Mouse (Mus musculus) hematopoietic stem cell, adult 5-6 weeks (primary cell): ENCODE results near the gene Kank3. TPM values are rescaled to one million over a fixed set of nuclear protein-coding genes. Genes with fewer than 3 reads are reported as not detected.

Experiments used
- ATAC-seq, 2 experiments: fragments of 125-278 bp in 1 of 2; replicated peaks in 1 of 2; 2 replicates each; pipeline ENCODE4 v1.8.0; 2016 to 2017; ENCODE audit warnings: inconsistent platforms in 2 of 2, mild to moderate bottlenecking in 2 of 2, moderate number of reproducible peaks in 2 of 2, low read depth in 1 of 2, moderate TSS enrichment in 1 of 2; ENCODE audit not compliant: low FRiP score in 2 of 2, poor library complexity in 2 of 2, severe bottlenecking in 2 of 2, insufficient read depth in 1 of 2, low TSS enrichment in 1 of 2
- total RNA-seq: library from RNA; stranded (forward); fragments of 172-1452, 232-1000 nt; gene quantifications from 2 replicates; pipeline ENCODE4 v1.2.3, GENCODE M21; 2017

Kank3 gene
- total RNA-seq, result 7.6 and 12.8 TPM in 2 replicates

DNA sequence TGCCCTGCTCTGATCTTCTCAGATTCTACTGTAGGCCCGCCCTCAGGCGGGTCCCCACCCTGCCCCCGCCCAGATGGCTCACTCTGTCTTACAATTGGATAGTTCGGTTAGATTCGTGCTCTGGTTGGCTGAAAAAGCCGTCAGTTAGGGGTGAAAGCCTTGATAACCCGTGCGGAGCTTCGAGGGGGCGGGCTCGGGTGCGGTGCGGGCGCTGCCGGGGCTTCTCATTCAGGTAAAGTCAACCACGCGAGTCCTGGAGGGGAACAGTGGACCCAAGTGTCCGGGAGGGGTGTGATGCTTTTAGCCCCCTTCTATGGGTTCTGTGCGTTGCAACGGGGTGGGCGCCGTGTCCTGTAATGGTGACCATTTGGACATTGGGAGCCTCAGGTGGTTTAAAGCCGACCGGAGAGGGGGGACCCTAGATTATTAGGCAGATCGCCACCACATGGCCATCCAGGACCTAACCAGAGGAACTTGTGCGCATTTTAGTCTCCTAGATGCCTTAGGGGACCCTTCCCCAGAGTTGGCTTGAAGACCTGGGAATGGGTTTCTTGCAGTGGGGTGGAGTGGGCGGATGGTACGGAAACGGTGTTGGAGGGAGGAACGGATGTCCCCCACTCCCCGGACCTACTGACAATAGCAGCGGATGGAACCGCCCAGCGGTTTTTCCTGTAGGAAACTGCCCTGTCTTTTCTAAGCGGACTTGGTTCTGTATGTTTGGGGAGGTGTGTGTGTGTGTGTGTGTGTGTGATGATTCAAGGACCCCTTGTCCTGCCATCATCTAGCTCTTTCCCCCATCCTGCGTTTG lies at the start of gene Kank3:
Kank3 (plus strand) TSS at position 186 of the 808 bp plus-strand sequence.
- ATAC-seq, result peak; percentile 97 to 100

DNA sequence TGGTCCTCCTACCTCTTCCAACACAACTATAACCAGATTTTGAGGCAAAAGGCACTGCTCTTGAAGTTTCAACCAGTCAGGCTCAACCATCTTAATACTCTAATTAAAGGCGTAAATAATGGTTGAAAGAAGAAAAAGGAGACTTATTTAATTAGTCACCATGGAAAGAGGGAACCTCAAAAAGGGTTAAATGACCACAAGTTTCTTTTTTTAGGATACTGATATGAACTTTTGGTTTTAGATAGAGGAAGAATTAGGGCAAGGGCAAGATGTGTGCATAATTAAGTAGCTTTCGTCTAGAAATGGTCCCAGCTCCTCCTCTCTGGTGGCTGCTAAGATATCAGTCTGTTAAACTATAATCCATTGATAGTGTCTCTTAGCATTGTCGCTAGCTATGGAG lies 43.9 kb upstream of the Kank3 start:
- no peak for ATAC-seq

DNA sequence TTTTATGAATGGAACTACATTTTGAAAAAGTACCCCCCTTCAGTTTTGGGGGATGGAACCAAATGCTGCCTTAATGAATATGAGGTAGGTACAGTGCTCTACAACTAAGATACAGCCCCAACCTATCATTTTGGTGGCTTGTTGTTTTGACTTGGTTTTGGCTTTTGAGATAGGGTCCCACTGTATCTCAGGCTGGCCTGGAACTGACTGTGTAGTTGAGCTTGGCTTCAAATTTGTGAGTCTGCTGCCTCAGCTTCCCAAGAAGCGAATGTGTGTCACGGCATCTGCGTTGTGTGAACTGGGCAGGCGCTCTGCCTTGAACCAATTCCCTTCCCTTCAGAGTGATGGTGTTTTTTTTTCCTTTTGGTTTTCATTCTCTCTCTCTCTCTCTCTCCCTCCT lies 38.7 kb upstream of the Kank3 start:
- ATAC-seq, result no peak

DNA sequence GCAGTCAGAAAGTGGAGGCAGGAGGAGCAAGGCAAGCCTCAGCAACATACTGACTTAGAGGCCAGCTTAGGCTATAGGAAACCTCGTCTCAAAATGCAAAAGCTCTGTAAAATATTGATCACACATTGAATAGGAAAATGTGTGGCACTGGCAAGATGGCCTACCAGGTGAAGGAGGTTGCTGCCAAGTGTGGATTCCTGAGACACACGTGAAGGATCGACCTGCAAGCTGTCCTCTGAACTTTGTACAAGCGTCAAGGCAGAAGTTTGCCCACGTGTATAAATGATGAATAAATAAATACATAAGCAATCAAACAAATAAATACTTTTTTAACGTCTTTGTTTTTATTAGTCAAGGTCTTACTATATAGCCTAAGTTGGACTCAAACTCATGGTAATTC lies 36.9 kb upstream of the Kank3 start:
- ATAC-seq, result no peak

DNA sequence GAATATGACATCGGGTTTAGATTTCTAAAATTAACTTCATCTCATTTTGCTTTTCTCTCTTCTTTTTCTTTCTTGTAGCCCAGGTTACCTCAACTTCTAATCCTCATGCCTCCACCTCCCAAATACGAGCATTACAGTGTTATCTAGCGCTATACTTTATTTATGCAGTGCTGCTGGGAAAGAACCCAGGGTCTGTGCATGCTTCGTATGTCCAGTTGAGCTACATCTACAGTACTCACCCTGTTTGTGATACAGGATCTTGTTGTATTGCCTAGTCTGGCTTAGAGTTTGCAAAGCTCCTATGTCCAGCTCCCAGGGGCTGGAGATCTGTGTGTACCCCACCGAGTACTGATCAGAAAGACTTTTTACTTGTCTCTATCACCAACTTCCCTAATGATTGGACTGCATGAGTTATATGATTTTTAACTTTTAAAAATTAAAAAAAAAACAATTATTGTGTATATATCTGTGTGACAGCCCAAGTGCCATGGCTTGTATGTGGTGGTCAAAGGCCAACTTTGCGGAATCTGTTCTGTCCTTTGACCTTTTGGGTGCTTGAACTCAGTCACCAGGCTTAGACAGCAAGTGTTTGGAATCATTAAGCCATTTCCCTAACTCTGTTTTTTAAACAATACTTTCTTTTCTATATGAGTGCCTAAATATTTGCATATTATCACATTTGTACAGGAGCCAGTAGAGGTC lies 36.3 kb upstream of the Kank3 start:
- ATAC-seq, result no peak

DNA sequence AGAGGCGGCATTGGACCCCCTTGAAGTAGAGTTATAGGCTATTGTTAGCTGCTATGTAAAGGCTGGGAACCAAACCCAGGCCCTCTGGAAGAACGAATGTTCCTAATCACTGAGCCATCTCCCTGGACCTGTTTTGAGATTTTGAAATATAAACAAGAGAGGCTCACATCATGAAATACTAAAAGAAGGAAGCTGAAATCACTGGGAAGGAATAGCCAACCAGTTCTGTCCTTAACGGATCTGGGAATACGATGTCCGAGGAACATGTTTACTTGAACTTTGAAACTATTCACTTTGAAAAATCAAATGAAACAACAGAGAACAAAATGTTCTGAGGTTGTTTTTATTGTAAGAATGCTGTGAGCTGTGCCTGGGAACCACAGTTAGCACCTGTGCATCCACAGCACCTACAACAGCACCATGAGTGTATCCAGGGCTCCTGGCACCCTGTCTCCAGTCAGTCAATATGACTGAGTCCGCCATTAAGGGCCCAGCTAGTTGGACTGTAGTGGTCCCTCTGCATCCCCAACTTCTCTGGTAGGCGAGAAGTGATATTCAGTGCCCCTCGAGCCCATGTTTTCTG lies 35.7 kb upstream of the Kank3 start:
- no peak for ATAC-seq

DNA sequence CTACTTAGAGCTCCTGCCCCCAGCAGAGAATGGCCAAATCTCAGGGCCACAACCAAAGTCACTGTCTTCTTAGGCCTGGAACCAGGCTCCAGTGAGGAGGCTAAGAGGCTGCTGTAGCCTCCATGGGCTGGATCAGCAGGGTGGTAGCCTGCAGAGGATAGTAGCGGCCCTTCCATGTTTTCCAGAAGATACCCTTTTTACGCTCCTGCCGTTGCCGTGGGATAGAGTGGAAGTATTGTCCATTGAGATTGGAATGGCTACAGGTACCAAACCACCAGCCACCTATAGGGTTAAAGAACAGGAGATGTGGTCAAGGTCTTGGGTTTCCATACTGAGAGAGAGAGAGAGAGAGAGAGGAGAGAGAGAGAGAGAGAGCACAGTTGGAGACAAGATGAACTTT lies 35.0 kb upstream of the Kank3 start:
- ATAC-seq, result no peak

DNA sequence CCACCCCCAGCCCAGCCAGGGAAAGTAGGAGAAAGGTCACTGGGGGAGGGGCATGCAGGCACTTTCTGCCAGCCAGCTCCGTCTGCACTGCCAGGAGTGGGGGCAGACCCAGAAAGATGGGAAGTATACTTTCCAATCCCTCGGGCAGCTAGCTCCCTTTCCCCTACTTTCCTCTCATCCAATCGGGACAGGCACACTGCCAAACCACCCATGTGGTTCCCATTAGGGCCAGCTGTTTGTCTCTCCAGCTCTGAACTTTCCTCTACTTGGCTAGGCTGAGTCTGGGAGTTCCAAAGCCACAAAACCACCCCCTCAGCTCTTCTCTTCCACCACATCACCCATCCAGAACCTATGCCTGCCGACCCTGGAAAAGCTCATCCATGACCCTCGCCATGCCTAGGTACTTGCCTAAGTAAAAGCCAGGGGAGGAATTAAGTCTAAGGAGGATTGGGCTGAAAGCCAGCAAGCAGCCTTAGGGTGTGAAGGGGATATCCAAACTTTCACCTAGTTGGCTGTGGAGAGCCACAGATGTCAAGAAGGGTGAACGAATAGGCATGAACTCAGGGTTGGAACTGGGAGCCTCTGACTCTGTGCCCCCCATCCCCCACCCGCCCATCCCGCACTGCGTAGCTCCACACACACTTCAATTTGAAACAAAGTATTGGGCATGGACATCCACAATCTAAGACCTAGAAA lies 30.9 kb upstream of the Kank3 start:
- no peak for ATAC-seq

DNA sequence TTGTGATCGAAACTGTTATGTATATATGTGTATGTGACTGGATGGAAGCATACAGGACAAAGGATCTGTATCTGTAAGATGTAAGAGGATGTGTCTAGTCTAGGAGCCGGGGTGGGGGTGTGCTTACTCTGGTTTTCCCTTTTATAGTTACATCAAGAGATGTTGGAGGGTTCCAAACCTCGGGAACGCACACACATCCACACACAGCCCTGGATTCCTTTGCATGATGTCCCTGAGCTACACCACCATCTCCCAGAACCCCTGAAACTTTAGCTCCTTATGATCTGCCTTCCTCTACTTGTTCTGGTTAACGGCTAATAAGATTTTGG lies 30.4 kb upstream of the Kank3 start:
- no peak for ATAC-seq

DNA sequence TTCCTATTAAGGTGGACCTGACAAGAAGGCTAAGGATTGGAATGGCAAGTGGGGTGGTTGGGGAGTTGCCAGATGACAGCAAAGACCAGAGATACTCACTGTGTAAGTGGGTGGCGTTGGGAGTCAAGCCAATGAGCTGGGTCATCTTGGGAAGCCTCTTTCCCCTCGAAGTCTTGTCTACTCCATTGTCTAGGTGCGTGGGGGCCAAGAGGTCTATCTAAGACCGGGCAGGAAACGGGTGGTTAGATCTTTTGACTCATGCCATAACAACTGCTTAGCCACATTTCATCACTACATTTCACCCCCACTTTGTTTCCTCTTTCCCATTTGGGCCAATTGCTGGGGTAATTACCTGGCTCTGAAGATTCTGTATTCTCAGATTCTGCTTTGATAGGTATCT lies 29.9 kb upstream of the Kank3 start:
- peak in 1 of 2 experiments; percentile 40; a peak in 1 of 4 replicates for ATAC-seq

DNA sequence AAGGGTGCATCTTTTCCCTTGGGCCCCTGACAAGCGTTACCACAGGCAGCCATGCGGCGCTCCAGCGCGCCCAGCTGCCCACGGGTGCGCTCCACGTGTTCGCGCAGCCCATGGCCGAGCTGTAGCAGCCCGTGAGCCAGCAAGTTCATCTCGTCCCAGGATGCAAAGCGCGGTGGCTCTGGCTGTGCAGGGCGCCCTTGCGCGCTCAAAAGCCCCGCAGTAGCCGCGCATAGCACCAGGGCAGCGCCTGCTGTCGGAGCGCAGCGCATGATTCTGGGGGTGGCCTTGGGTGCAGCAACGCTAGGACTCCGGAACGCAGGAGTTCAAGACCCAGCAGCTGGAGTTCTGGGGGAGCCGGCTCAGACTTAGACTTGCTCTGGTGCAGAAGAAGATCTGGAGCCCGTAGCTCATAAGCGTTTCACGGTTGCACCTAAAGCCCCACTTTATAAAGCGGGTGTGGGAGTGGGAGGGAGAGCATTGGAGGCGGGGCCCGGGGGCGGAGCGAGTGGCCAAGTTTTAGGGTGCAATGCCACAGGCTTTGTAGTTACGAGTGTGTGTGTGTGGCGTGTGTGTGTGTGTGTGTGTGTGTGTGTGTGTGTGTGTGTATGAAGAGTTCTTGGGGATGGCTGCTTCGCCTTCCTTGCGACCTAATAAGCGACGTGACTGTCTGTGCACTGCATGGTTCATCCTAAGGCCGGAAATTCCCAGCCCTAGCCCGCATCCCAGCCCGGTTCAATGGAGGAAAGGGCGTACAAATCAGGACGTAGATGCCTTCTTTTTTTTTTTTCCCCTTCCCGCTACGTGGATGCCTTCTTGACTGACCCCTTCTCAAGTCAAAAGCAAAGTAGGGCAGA lies 29.0 kb upstream of the Kank3 start, which contains the start of gene Angptl4:
Angptl4 (minus strand) TSS at position 707 of the 854 bp plus-strand sequence.
- peak; percentile 71 to 74 for ATAC-seq

DNA sequence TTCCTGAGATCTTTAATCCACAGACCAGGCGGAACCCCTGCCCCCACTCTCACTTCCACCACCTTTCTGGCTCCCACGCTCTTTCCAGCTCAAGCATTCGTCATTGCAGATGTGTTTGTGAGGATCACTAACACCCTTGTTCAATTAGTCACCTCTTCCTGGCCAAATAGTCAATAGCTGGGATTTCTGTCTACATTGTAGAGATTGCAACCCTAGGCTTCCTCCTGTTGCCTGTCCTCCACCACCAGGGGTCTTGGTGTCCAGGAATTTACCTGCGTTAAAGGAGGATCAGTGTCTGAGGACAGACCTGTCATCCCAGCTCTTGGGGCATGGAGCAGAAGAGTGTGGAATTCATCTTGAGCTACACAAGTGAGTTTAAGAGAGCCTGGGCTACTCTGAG lies 28.3 kb upstream of the Kank3 start:
- no peak for ATAC-seq

DNA sequence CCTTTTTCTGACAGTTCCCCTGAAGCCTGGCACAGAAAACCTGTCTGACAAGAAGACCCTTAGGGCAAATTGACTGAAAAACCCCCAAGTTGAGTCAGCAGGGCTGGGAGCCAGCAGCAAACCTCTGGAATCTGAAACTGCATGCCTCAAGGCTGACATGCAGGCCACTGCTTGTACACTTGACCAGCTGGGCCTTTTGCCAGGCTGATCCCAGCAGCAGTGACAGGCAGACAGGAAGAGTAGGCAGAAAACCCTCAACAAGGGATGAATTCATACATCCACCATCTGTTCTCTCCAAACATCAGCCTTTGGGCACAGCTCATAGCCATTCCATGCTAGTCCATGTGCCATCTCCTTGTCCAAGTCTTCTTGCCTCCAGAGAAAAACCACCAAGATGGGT lies 26.9 kb upstream of the Kank3 start:
- no peak for ATAC-seq

DNA sequence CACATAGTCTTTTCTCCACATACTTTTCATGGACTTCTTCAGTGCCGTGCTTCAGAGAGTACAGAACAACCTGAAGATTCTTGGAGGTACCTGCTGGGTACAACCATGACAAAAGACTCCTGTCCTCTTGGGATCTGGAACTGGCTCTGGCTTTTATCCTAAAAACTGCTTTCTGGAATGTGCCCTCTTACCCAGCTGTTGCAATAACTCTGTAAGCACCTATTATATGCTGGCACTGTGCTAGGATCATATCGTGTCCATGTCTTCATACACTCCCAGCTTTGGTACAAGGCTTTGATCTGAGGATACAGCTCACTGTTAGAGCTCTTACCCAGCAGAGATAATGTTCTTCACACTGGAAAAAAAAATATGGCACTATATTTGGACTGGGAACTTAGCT lies 25.4 kb upstream of the Kank3 start:
- ATAC-seq, result no peak

DNA sequence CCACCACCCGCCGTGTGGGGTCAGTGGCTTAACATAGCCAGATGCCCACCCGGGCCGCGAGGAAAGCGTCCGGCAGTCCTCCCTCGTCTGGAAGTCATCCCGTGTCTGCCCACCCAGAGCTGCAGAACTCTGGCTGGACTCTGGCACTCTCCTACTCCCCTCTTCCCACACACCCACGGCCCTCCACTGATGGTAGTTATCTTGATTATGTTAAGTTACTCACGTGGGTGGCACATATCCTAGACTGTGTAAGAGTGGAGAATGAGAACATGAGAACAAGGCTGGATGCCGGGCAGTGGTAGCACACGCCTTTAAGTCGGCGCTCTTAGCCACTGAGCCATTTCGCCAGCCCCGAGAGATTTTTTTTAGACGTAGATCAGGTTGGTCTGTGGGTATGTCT lies 23.9 kb upstream of the Kank3 start:
- no peak for ATAC-seq

DNA sequence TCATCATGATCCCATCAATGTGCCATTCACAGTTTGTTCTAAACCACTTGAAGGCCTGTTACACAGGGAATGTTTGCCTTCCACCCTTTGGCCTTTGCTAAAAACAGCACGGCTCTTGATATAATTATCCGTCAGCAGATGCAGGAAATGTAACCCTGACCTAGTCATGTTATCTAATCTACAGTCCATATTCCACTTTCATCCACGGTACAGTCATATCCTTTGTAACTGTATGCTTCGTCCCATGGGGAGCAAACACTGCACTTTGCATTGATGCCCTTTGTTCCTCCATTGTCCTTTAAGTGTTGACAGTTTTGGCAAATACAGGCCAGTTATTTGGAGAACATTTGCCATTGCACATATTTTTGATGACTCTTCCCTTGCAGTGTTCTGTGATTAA lies 21.6 kb upstream of the Kank3 start:
- no peak for ATAC-seq

DNA sequence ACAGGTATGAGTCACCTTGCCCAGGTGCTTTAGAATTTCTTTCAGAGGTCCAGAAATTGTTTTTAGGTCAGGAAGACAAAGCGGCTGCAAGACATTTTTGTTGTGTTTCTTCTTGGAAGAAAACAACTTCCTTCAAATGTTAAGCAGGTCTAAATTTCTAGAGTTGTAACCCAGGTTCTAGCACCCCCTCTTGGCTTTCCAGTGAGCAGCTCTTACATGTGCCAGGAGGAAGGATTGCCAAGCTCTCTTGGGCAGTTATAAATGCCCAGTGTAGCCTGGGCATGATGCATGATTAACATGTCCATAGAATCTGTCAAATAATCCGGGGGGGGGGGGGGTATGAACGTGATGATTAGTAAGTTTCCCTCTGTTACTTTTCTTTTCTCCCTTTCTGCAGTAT lies 12.0 kb upstream of the Kank3 start:
- ATAC-seq, result no peak
